Mouse (Mus musculus): ENCODE measurements at regions not wholly inside any gene's neighbourhood (a gene's known extent, or its start where the extent isn't known, plus 50 kb on each side); places are given as distances from the start of the nearest gene placed in this dataset.
"Not testable (repeated sequence)": the region's sequence is repeated elsewhere in the genome, so short reads cannot be mapped to it uniquely, and the experiment has no call there.

DNA sequence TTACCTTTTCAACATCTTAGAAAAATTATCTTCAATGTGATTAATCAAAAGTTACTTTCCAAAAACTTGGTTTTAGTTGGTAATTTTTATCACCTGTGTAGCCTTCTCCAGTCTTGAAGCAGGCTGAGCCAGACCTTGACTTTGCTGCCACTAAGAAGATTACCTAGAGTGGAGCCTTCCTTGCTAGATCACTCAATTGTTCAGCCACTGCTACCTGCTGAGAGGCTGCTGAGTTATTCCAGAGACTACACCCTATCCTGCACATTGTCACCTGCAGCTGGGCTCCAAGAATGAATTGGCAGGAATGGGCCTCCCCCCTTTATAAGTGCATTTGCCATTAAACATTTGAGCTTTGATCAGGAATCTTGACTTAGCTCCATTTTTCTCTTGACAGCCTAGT is 360.4 kb downstream of the Trib2 start:
- DNase-seq; intact Hi-C loops (cut with DNase I): not testable (repeated sequence)

DNA sequence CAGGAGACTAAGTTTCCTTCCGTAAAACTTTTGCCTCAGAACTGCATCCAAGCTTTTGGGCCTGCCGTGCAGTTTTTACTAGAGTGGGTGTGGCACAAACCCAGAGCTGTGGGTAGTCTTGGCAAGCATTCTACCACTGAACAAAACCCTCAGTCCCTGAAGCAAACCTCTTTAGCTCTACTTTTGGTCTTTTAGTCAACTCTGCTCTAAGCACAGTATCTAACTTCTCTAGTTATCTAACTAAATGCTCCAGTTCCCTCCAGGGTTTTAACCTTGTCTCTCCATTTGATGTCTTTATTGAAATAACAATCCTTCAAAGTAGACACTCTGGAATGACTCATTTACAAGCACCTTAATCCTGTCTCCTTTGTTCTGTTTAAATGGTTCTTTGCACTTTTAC is 361.0 kb downstream of the Trib2 start:
- DNase-seq: no peak
- intact Hi-C loops (cut with DNase I): no loop called here

- no peak for DNase-seq
- intact Hi-C loops (cut with DNase I): no loop called here
These were observed 367.2 kb downstream of the Trib2 start for GRCm38 (mm10) chr12:15449484-15449883.

- DNase-seq: peak; percentile 1
- intact Hi-C loops (cut with DNase I): loop anchor here (10.0 kb wide), 1 partner anchor 1261 kb away; the partner anchor contains the start of gene Fam84a
These were observed 400.4 kb downstream of the Trib2 start for GRCm38 (mm10) chr12:15416180-15416766.

- DNase-seq: no peak
- intact Hi-C loops (cut with DNase I): loop anchor here (10.0 kb wide), 1 partner anchor 1256 kb away; the partner anchor contains the start of gene Fam84a
These were observed 406.3 kb downstream of the Trib2 start for GRCm38 (mm10) chr12:15410419-15410818.

DNA sequence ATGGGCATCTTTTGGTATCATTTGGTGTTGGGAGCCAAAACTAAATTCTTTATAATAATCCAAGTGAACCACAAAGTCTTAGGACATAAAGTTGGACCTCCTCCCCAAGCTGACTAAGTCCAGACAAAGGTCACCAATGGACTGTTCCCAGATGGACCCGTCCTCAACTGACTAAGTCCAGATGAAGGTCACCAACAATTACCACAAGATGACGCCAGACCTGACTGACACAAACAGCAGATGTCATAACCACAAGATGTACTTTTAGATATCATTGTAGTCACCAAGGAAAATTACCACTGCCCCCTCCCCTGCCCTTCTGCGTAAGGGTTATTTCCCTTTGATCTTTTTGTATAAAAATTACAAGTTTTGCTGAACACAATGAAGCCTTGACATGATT is 409.1 kb downstream of the Trib2 start:
- DNase-seq; intact Hi-C loops (cut with DNase I): not testable (repeated sequence)

- intact Hi-C loops (cut with DNase I): no loop called here
These were observed 424.1 kb downstream of the Trib2 start for GRCm38 (mm10) chr12:15392641-15393040.

DNA sequence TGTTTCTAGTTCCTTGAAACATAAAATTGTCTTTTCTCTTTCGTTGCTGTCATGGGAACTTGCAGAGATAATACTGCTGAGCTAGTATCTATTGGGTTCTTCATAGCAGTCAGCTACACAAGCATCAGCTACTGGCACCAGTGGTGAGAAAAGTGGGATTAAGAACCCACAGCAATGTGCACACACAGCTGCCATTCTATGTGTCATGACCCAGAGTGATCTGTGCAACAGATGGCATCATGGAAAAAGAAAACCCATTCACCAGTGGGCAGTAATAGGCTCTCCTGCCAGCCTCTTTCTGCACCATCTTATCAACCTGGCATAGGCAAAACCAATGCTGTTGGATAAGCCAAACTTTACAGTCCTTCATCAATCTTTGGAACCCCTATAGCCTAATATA is 428.1 kb downstream of the Trib2 start:
- intact Hi-C loops (cut with DNase I): no loop called here
- DNase-seq: no peak

More at GRCm38 (mm10) chr12:15392641-15393040, 424.1 kb downstream of the Trib2 start:
- DNase-seq: no peak

DNA sequence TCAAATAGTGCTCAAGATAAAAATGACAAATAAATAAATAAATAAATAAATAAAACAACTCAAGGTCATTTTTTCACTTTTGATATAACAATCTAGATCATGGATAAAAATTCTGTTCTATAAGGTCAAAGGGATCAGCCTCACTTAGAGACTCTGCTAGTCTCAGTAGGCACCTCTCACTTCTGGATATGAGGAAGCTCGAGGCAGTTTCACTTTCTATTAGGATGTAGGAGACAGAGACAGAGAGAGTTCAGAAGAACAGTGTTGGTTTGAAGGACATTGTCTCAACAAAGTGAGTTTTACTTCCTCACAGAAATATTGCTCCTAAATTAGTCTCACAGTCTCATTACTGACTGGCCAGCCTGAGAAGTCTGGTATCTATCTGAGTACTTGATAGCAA is 458.9 kb downstream of the Trib2 start:
- intact Hi-C loops (cut with DNase I): no loop called here

GRCm38 (mm10) chr12:15320697-15321449 is 495.8 kb downstream of the Trib2 start:
- DNase-seq: no peak
- intact Hi-C loops (cut with DNase I): no loop called here

More for the DNA sequence above, 458.9 kb downstream of the Trib2 start:
- DNase-seq: no peak

GRCm38 (mm10) chr12:15319647-15320046 is 497.1 kb downstream of the Trib2 start:
- intact Hi-C loops (cut with DNase I): no loop called here

DNA sequence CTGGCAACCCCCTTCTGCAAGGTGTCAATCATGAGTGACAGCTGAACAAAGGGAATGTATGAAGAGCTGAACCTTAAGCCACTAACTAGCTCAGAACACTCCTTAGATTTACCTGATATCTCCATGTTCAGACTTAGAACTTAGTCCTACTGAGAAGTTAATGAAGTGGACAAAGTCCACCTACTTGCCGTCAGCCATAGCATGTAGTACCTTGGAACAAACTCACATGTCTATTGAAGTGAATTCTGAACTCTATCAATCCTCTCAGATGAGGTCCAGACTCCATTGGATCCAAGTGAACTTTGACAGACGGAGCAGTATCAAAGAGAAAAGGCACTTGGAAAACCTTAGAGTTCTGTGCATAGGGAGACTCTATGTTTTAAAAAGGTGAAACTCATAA is 521.8 kb downstream of the Trib2 start:
- intact Hi-C loops (cut with DNase I): no loop called here
- no peak for DNase-seq

More at GRCm38 (mm10) chr12:15319647-15320046, 497.1 kb downstream of the Trib2 start:
- no peak for DNase-seq

DNA sequence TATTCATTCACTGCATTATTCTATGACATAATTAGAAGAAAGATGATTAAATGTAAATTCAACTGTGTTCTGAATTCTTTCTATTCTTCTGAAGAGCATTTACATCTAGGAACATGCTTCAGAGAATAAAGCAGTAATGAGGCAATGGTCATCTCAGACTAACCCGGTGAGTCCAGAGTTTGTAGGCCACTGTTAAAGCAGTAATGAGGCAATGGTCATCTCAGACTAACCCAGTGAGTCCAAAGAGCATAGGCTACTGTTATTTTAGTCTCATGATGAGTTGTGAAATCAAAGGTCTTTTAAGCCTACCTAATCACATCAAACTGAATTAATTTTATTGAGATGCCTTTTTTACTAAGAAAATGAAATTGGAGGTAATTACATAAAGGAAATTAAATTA is 554.6 kb downstream of the Trib2 start:
- intact Hi-C loops (cut with DNase I): no loop called here
- no peak for DNase-seq

GRCm38 (mm10) chr12:15261604-15262003 is 555.1 kb downstream of the Trib2 start:
- intact Hi-C loops (cut with DNase I): no loop called here
- DNase-seq: no peak

GRCm38 (mm10) chr12:15260907-15261415 is 555.8 kb downstream of the Trib2 start:
- intact Hi-C loops (cut with DNase I): no loop called here
- peak; percentile 43 for DNase-seq

DNA sequence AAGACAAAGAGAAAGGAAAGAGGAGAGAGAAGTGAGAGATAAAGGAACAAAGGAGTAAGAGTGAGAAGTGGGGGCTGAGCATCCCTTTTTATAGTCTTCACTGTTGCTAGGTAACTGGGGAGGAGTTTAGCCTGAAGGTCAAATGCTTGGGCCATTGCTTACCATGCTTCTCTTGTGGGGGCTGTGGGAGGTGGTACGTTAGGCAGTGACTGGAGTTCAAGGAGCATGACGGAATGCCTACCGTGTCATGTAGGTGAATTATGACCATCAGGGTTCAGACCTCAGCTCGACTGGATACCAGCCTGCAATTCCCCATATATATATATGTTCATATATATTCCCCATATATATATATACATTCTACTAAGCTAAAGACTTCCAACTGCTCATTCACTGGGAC is 571.8 kb downstream of the Trib2 start:
- DNase-seq: no peak

DNA sequence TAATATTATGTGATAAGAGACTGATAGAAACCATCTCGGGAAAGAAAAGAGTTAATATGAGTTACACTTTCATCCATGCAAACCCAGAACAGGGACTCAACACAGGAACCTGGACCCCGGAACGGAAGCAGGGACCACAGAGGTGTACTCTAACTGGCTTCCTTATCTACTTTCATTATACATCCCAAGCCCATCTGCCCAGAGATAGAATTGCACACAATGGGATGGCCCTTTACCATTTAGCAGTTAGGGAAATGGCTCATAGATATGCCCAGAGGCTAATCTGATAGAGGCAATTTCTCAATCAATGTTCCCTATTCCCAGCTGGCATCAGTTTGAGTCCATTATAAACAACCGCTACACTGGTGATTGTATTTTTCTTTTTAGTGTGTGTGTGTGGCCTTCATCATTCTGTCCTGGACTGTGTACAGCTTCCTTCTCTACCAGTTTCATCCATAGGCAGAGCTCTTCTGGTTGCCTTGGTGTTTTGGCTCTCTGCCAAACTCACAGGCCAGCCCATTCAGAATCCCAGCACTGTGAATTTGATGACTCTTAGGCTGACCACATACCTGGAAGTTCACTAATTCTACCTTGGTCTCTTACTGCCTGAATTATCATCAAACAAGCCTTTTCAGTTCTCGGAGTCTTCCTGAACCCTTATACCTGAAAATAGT is 594.1 kb downstream of the Trib2 start:
- intact Hi-C loops (cut with DNase I): no loop called here
- DNase-seq: peak; percentile 41

More for the DNA sequence above, 571.8 kb downstream of the Trib2 start:
- intact Hi-C loops (cut with DNase I): no loop called here

- DNase-seq: peak; percentile 13
- intact Hi-C loops (cut with DNase I): no loop called here
These were observed 598.2 kb downstream of the Trib2 start for GRCm38 (mm10) chr12:15218504-15218903.

DNA sequence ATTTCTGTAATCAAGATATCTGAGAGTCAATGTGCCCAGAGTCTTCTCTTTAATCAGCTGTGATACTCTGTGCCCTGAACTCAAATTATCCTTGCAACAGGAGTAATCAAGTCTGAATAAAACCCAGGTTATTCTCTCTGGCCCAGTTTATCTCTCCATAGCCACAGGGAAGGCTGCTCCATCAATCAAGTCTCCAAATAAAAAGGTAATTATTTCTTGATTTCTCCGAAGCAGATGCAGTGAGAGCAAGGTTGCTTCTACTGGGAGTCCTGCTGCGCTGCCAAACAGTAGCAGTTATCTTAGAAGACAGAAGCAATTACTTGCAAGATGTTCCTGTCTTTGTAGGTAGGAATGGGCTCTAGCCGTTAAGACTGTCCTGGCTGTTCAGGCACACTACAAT is 600.5 kb downstream of the Trib2 start:
- no peak for DNase-seq
- intact Hi-C loops (cut with DNase I): no loop called here

DNA sequence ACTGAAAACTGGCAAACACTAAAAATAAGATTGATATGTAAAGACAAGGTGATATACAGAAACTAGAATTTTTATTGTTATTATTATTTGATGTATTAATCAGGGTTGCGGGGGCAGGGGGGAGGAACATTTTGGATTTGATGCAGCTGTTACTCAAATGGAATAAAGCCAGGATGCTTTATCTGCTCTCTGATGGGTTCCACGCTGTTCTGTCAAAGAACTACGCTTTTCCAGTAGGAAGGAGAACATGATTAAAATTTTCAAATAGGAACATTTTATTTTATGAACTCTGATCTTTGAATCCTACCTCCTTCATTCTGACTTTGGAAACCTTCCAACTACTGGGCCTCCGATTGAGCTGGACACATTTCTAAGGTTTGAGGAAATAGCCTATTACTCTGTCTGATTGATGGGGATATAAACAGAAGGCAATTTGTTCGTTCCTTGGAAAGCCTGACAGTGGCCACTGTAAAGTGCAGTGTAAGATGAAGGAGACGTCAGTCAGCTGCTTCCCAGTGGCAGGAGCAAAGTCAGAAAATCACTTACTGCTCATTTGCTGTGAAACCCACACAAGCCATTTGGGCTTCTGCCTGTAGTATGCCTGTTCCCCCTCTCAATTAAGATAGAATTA is 642.2 kb downstream of the Trib2 start:
- intact Hi-C loops (cut with DNase I): no loop called here
- DNase-seq: no peak

GRCm38 (mm10) chr12:15162605-15163004 is 654.1 kb downstream of the Trib2 start:
- intact Hi-C loops (cut with DNase I): no loop called here
- no peak for DNase-seq

Measured in left cerebral cortex, postnatal 4 days (tissue).